Mouse (Mus musculus) lung, postnatal 0 days (tissue): ENCODE measurements around the gene Cisd2.

ENCODE experiments used
- CTCF ChIP-seq: IDR thresholded peaks from 2 replicates; pipeline ENCODE4 v1.5.1; 2016; ENCODE audit warnings: antibody characterized with exemption, mild to moderate bottlenecking
- EP300 ChIP-seq: IDR thresholded peaks from 2 replicates; pipeline ENCODE4 v1.6.1; 2016; ENCODE audit warnings: antibody characterized with exemption, mild to moderate bottlenecking, control low read depth

GRCm38 (mm10) chr3:135439651-135440050 is 15.9 kb upstream of the Cisd2 start:
- TF ChIP-seq CTCF (no peak), EP300 (no peak; the same call in 1 of the 2 replicates)
